Mouse (Mus musculus) layer of hippocampus, postnatal 36 days (tissue): ENCODE results near the gene Mrps7. TPM values are rescaled to one million over a fixed set of nuclear protein-coding genes. Genes with fewer than 3 reads are reported as not detected.
A peak's percentile ranks its signal among the peaks of the same experiment; 100 is the strongest.

Experiments used
- DNase-seq, 2 experiments: peaks; one replicate each; pipeline ENCODE4 v3.0.0; 2022
- total RNA-seq, 2 experiments: library from RNA; stranded (reverse); gene quantifications; 2 replicates each; pipeline ENCODE4 v1.2.3; 2021

Gene Mrps7
- total RNA-seq, 2 experiments from 2014 or later, result 48.8 to 61.3 TPM

- no peak for DNase-seq
These were observed 5.9 kb downstream of the Mrps7 start for GRCm38 (mm10) chr11:115609576-115609975.

- DNase-seq, result no peak
These were observed 7.4 kb downstream of the Mrps7 start for GRCm38 (mm10) chr11:115611173-115611572.

GRCm38 (mm10) chr11:115612059-115612409, 8.3 kb downstream of the Mrps7 start:
- DNase-seq, result peak; percentile 57 to 60

- peak; percentile 77 to 80 for DNase-seq
These were observed 8.8 kb downstream of the Mrps7 start, which contains the start of gene Mif4gd for GRCm38 (mm10) chr11:115612410-115613137. Gene Mif4gd (minus strand): TSS chr11:115612969.

- DNase-seq, result no peak
These were observed 9.6 kb downstream of the Mrps7 start for GRCm38 (mm10) chr11:115613138-115613945.

- DNase-seq, result no peak
These were observed 10.8 kb downstream of the Mrps7 start for GRCm38 (mm10) chr11:115614346-115615107.

- no peak for DNase-seq
These were observed 11.5 kb downstream of the Mrps7 start for GRCm38 (mm10) chr11:115615108-115615825.

GRCm38 (mm10) chr11:115615875-115616274, 12.2 kb downstream of the Mrps7 start:
- no peak for DNase-seq

GRCm38 (mm10) chr11:115616371-115616770, 12.6 kb downstream of the Mrps7 start:
- DNase-seq, result no peak

GRCm38 (mm10) chr11:115616893-115617292, 13.2 kb downstream of the Mrps7 start:
- no peak for DNase-seq

GRCm38 (mm10) chr11:115618001-115618400, 14.3 kb downstream of the Mrps7 start:
- DNase-seq, result no peak

GRCm38 (mm10) chr11:115618732-115619516, 15.2 kb downstream of the Mrps7 start:
- DNase-seq, result no peak

GRCm38 (mm10) chr11:115619949-115620348, 16.2 kb downstream of the Mrps7 start:
- no peak for DNase-seq

- DNase-seq, result no peak
These were observed 19.9 kb downstream of the Mrps7 start for GRCm38 (mm10) chr11:115623487-115624070.

GRCm38 (mm10) chr11:115625877-115626276, 22.2 kb downstream of the Mrps7 start:
- DNase-seq, result no peak

- DNase-seq, result no peak
These were observed 23.3 kb downstream of the Mrps7 start for GRCm38 (mm10) chr11:115626824-115627616.

GRCm38 (mm10) chr11:115627705-115628464, 24.2 kb downstream of the Mrps7 start, which contains the start of gene Slc25a19:
Gene Slc25a19 (minus strand): TSS chr11:115628295.
- DNase-seq, result peak; percentile 99

- no peak for DNase-seq
These were observed 24.9 kb downstream of the Mrps7 start for GRCm38 (mm10) chr11:115628465-115629101.
